8 mouse cellular contexts compared by ENCODE assay signal in the genomic region with DNA sequence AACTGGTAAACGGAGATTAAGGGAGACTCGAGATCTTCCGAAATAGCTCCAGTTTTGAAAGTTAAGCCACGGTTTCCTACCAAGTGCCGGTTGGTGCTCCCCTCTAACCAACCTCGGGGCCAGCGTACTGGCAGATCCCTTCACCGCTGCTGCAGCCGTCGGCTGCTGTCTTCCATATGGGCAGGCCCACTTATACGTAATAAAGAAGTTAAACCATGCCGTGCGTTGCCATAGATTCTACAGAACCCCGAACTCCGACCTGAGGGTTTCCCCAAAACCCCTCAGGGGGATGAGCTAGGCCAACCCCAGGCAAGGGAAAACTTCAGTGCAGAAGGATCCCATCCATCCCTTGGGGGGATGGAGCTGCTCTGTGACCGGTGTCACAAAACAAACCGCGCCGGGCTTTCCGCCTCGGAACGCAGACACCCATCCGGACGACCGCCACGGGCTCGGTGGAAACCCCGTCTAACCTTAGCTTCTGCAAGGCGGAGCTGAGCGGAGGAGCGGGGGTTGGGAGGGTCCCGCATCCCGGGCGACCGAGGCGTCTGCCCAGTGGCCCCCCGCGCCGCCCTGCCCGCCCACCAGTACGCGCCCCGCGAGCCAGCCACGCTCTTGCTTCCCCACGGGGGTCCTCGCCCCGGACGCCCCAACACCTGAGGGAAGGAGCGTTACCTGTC. TPM values are rescaled to one million over a fixed set of nuclear protein-coding genes. Genes with fewer than 3 reads are reported as not detected.
DNase-seq lines count a peak whose midpoint lies in the region; ATAC-seq lines count a peak whose summit lies in the region.

No protein-coding gene starts in this region.

- H3K4me3 ChIP-seq in liver, embryonic 15.5 days (replicated peaks), result peak overlapping the region; percentile 86
- H3K4me3 ChIP-seq in neural tube, embryonic 12.5 days, result peak overlapping the region; percentile 95

- no peaks in the 10 kb centered on the region for H3K36me3 ChIP-seq in liver, embryonic 15.5 days (replicated peaks)
- no peaks in the 10 kb centered on the region for H3K36me3 ChIP-seq in neural tube, embryonic 12.5 days

- peak overlapping the region; percentile 87 for H3K4me2 ChIP-seq in liver, embryonic 15.5 days
- H3K4me2 ChIP-seq in neural tube, embryonic 12.5 days (replicated peaks), result peak overlapping the region; percentile 79

- H3K9me3 ChIP-seq in liver, embryonic 15.5 days (replicated peaks), result no peaks in the 10 kb centered on the region
- no peaks in the 10 kb centered on the region for H3K9me3 ChIP-seq in neural tube, embryonic 12.5 days

- peak; percentile 26 for ATAC-seq in liver, embryonic 15.5 days (ENCODE audit: insufficient read depth)
- ATAC-seq in neural tube, embryonic 12.5 days (ENCODE audit: low FRiP score, low read depth), result peak; percentile 62

- WGBS in liver, embryonic 15.5 days (ENCODE audit: insufficient replicate concordance), result under 1% methylated on average over 47 of the region's 50 CpGs
- WGBS in neural tube, embryonic 12.5 days, result under 1% methylated on average over 50 of the region's 50 CpGs

- H3K27me3 ChIP-seq in liver, embryonic 15.5 days, result peaks cover 2% of the 10 kb centered on the region; the same call in 1 of the 2 replicates
- no peaks in the 10 kb centered on the region for H3K27me3 ChIP-seq in neural tube, embryonic 12.5 days (replicated peaks)

- H3K27ac ChIP-seq in liver, embryonic 15.5 days (replicated peaks), result peak overlapping the region; percentile 88
- H3K27ac ChIP-seq in neural tube, embryonic 12.5 days, result peak overlapping the region; percentile 80

- peak overlapping the region; percentile 78 for H3K9ac ChIP-seq in liver, embryonic 15.5 days
- H3K9ac ChIP-seq in neural tube, embryonic 12.5 days, result peak overlapping the region; percentile 81

- peaks cover 5% of the 10 kb centered on the region; the same call in 1 of the 2 replicates for H3K4me1 ChIP-seq in liver, embryonic 15.5 days (replicated peaks)
- H3K4me1 ChIP-seq in neural tube, embryonic 12.5 days, result no peaks in the 10 kb centered on the region

- DNase-seq in 416B (ENCODE audit: low read depth), result peak; percentile 74
- DNase-seq in ES-CJ7 (ENCODE audit: low read depth, low spot score), result peak; percentile 37
- peak; percentile 63 for DNase-seq in embryo, embryonic 10.5 days (ENCODE audit: low spot score)
- peak; percentile 39 to 47 for DNase-seq in gastrocnemius, postnatal 4 days (ENCODE audit: low spot score in 2 of 2)
- peak; percentile 36 for DNase-seq in kidney, adult 11 months
- no peak for DNase-seq in ovary, adult 18-20 months (ENCODE audit: low spot score)

RNA-seq across cellular contexts. Expression of gene Fam208b, which starts 0.7 kb away (rescaled TPM):
- 10 to 100 TPM; 21.9 to 23.1 TPM for total RNA-seq in gastrocnemius, postnatal 4 days (2021)
- 3.1 and 4.0 TPM in 2 replicates for polyA plus RNA-seq in liver, embryonic 15.5 days (2015; fragmentation: Nextera tagmentation; extraction: Ambion mirVana)
- polyA plus RNA-seq in neural tube, embryonic 12.5 days (2016; fragmentation: Nextera tagmentation; extraction: Ambion mirVana), result 19.5 and 19.8 TPM in 2 replicates

RNA-seq across cellular contexts. Expression of gene Asb13, which starts 23.6 kb away (rescaled TPM):
- 1 to 10 TPM; 4.7 to 5.1 TPM for total RNA-seq in gastrocnemius, postnatal 4 days (2021)
- 3.5 and 3.9 TPM in 2 replicates for polyA plus RNA-seq in liver, embryonic 15.5 days (2015; fragmentation: Nextera tagmentation; extraction: Ambion mirVana)
- 11.6 and 14.4 TPM in 2 replicates for polyA plus RNA-seq in neural tube, embryonic 12.5 days (2016; fragmentation: Nextera tagmentation; extraction: Ambion mirVana)
